Mouse (Mus musculus) G1E (cell line): ENCODE results near the gene Trim69.

Experiments used
- CTCF ChIP-seq: IDR thresholded peaks from 2 replicates; pipeline ENCODE4 v1.5.1; 2012; ENCODE audit warnings: low read depth, low read length, inconsistent platforms, mixed read lengths
- GATA1 ChIP-seq: IDR thresholded peaks from 2 replicates; pipeline ENCODE4 v1.6.1; 2012; ENCODE audit warnings: borderline replicate concordance, low read length, inconsistent platforms, mixed read lengths

DNA sequence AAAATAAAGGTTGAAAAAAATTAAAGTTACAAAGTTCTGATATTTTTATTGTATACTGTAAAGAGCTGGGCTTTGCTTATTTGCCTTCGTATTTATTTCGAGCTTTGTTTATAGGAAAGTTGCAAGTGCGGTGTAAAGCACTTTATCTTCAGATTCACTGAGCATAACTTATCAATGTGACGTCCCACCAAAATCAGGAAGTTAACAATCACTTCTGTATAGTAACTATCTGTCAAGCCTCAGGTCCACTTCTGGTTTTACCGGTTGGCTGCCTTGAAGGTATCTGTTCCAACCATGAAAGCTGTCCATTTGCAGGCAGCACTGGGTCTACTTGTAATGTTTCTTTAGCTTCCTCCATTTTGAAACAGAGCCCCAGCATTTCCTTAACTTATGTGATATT is 61.8 kb downstream of the Trim69 start:
- TF ChIP-seq CTCF (no peak), GATA1 (no peak)
